Mouse (Mus musculus) layer of hippocampus, adult 2 months (tissue): ENCODE data around the gene Slc7a7. TPM values are rescaled to one million over a fixed set of nuclear protein-coding genes. Genes with fewer than 3 reads are reported as not detected.
"Not testable (repeated sequence)": the region's sequence is repeated elsewhere in the genome, so short reads cannot be mapped to it uniquely, and the experiment has no call there.

Source experiments
- DNase-seq, 2 experiments: peaks; one replicate each; pipeline ENCODE4 v3.0.0; 2022; ENCODE audit warnings: low spot score in 2 of 2
- H3K27ac ChIP-seq: fragments of 200-600 bp; 2 replicates; pipeline ENCODE4 v1.8.1; 2022
- H3K4me3 ChIP-seq: fragments of 200-600 bp; 2 replicates; pipeline ENCODE4 v1.8.1; 2022; ENCODE audit warnings: mild to moderate bottlenecking
- CTCF ChIP-seq: fragments of 200-600 bp; conservative IDR thresholded peaks from 2 replicates; pipeline ENCODE4 v1.8.1; 2022; ENCODE audit warnings: antibody characterized with exemption, mild to moderate bottlenecking, moderate library complexity
- total RNA-seq, 2 experiments: library from RNA; stranded (reverse); gene quantifications; 2 replicates each; pipeline ENCODE4 v1.2.3; 2021

The Slc7a7 gene
- total RNA-seq, 2 experiments from 2014 or later, result 1.4 to 2.0 TPM

DNA sequence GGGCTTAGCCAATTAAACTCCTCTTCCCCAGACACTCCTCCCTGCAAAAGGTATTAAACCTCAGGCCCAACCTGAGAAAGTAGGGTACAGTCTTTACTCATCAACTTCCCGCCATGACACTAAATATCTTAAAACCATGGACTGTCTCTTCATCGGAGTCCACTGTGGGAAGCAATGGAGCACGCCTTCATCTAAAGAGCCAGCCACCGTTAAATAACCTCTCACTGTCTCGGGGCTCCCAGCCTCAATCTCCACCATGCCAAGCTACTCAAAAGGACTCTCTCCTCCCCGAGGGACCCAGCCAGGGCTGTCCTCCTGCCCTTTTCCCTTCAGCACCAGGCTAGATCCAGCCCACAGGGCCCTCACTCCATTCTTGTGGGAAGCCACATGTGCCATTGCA is 47.0 kb downstream of the Slc7a7 start:
- no peak for DNase-seq
- H3K27ac ChIP-seq, result no peak overlapping the region
- no peak overlapping the region for H3K4me3 ChIP-seq
- no peak for TF ChIP-seq CTCF

- no peak for DNase-seq
- no peak for TF ChIP-seq CTCF
- Histone ChIP-seq H3K4me3 (no peak overlapping the region), H3K27ac (no peak overlapping the region)
These were observed 48.2 kb downstream of the Slc7a7 start for GRCm38 (mm10) chr14:54369372-54369771.

DNA sequence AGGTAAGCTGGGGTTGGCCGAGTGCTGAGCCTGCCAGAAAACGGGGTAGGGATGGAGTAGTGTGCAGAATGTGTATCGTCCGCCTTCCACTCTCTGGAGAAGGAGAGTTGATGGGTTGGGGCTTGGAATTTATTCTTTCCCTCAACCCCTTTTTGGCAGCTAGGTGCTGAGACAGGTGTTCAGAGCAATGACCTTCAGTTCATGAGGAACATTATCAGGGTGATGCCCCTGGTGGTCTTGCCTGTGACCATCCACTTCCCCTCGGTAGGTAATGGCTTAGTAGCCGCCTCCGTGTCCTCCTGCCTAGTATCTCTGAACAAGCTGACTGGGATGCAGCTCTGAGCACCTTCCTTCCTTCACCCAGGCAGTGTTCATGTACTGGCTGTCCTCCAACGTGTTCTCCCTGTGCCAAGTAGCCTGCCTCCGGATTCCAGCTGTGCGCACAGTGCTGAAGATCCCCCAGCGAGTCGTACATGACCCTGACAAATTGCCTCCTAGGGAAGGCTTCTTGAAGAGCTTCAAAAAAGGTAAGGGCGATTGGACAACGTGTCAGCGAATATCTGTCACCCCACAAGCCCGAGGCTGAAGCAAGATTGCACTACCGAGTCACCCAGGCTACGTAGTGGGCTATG is 50.0 kb downstream of the Slc7a7 start:
- no peak for TF ChIP-seq CTCF
- Histone ChIP-seq H3K27ac (no peak overlapping the region), H3K4me3 (no peak overlapping the region)
- no peak for DNase-seq

- no peak for DNase-seq
- no peak overlapping the region for H3K4me3 ChIP-seq
- no peak overlapping the region for H3K27ac ChIP-seq
- no peak for TF ChIP-seq CTCF
These were observed 51.0 kb downstream of the Slc7a7 start for GRCm38 (mm10) chr14:54366581-54366980.

DNA sequence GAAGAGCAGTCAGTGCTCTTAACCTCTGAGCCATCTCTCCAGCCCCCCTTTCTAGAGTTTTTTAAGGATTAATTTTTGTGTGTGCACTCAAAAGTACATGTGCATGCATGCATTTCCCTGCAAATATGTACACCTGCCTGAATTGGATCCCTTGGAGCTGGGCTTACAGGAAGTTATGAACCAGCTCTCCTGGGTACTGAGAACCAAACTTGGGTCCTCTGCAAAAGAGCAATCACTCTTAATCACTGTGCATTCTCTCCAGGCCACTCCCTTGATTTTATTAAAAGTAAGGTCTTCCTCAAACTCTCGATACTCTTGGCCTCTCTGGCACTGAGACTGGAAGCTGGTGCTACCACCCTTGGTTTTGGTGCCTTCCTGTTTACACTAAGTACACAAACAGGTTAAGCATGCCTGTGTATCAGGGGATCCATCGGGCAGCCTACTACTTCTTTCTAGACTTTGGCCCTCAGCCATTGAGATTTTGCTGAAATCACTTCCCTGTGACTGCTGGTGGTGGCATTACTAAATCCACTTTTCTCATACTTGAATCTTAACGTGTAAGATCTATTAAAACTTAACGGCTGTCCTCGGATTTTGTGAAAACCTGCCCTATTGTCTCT is 52.4 kb downstream of the Slc7a7 start:
- no peak overlapping the region for H3K27ac ChIP-seq
- no peak overlapping the region for H3K4me3 ChIP-seq
- no peak for DNase-seq
- TF ChIP-seq CTCF, result no peak

GRCm38 (mm10) chr14:54363156-54363555 is 54.4 kb downstream of the Slc7a7 start:
- no peak for TF ChIP-seq CTCF
- no peak for DNase-seq
- Histone ChIP-seq H3K4me3 (no peak overlapping the region), H3K27ac (no peak overlapping the region)

GRCm38 (mm10) chr14:54360577-54361340 is 56.8 kb downstream of the Slc7a7 start, which contains the start of gene Oxa1l:
Gene Oxa1l, plus strand, starts transcription at chr14:54360834.
- Histone ChIP-seq H3K27ac (peak within 1 kb of the TSS; percentile 95), H3K4me3 (peak within 1 kb of the TSS; percentile 92)
- DNase-seq, result peak; percentile 96 to 97
- TF ChIP-seq CTCF, result peak; percentile 55

DNA sequence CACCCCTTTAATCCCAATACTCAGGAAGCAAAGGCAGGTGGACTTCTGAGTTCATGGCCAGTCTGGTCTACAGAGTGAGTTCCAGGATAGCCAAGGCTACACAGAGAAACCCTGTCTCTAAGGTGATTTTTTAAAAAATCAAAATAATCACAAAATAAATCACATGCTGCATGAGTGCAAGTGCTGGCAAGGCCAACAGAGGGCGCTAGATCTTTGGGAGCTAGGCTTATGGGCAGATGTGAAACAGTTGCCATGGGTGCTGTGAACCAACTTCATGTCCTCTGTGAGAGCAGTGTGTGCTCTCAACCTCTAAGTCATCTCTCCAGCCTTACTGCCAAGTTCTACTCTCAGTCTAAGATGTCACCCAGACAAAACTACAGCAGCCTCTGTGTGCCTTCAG is 63.2 kb downstream of the Slc7a7 start:
- DNase-seq, result no peak
- Histone ChIP-seq H3K27ac (no peak overlapping the region), H3K4me3 (no peak overlapping the region)
- no peak for TF ChIP-seq CTCF

GRCm38 (mm10) chr14:54352314-54352713 is 65.3 kb downstream of the Slc7a7 start:
- DNase-seq, result no peak
- no peak for TF ChIP-seq CTCF
- no peak overlapping the region for H3K27ac ChIP-seq
- H3K4me3 ChIP-seq, result no peak overlapping the region

DNA sequence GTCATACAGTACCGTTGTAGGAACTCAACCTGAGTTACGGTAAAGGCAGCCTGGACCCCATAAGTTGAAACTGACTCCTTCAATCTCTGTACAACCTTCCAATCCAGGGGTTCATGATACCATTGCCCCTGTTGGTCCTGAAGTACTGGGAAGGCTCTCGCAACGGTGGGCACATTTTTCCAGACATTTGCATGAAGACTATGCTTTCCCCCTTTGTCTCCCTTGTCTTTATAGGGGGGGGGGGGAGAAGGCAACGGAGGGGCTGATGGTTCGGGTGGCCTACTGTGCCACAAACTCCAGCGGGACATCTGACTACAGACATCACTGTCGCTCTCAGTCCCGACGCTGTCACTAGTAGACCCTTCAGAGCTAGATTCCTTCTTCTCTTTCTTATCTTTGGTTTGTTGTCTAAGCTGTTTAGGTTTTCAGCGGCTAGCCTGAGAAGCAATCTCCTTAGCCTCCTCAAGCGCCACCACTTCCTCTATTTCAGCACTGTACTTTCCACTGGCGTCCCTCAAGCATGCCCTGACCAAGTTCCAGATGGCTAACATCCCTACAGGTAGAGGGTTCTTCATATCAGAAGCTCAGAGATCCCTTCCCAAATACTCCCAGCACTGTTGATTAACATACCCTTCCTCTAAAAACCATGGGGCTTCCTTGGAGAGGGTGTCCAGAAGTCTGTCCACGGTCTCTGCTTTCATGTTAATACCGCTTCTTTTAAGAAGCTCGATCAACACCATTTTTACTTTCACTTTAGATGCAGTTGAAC is 66.6 kb downstream of the Slc7a7 start:
- DNase-seq, H3K27ac ChIP-seq, H3K4me3 ChIP-seq: not testable (repeated sequence)

DNA sequence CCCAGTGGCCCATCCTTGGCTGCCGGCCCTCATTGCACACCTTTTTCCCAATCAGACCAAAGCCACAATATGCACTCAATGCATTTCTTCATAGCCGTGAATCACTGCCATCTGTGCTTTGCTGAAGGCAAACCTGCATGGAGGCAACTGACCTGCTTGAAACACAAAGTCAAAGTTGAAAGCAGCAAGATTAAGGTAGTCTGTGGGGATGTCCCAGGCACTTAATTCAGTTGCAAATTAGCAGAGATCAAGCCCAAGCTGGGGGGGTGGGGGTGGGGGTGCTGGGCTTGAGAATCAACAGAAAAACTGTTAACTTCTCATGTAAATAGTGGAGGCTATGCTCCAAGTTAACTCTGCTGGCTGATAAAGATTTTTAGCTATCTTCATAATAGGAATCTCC is 75.8 kb downstream of the Slc7a7 start:
- H3K27ac ChIP-seq, H3K4me3 ChIP-seq, DNase-seq: not testable (repeated sequence)

- Histone ChIP-seq H3K4me3 (no peak overlapping the region), H3K27ac (no peak overlapping the region)
- TF ChIP-seq CTCF, result no peak
- DNase-seq, result no peak
These were observed 76.7 kb downstream of the Slc7a7 start for GRCm38 (mm10) chr14:54340836-54341235.
